Mouse (Mus musculus): ENCODE measurements around the gene Ly6g6f.

DNA sequence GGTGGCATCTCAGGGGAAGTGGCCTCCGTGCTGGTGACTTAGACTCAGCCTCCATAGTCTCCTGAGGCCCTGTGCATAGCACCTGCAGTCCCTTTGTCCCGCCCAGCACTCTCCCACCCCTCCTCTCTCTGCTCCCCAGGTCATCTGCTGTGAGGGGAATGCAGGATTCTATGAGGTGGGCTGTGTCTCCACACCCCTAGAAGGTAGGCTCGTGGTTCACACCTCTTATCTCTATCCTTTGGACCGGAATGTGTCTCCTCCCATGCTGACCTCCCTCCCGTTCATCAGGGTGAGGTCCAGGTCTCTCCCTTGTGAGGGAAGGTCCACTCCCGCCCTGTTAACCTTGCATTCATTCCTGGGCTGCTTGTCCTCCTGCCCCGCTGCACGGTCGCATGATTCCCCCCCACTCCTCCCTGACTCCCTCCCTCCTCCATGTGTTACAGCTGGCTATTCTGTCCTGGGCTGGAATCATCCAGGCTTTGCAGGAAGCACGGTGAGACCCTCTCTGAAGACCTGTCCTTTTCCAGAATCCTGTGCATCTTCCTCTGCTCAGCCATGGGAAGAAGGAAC is 14.9 kb upstream of the Ly6g6f start:
- no peak for TF ChIP-seq CTCF (IDR thresholded peaks at IDR 0.05; ENCODE audit: control insufficient read depth, insufficient read depth, insufficient replicate concordance, low read depth, low read length)
- no peak for TF ChIP-seq POLR2A (IDR thresholded peaks at IDR 0.05; ENCODE audit: control insufficient read depth, low read depth, low read length)

Measured in testis, adult 2 months (tissue).